Comparison of ENCODE assay signal across 11 mouse cellular contexts in genomic region chr6:112255388-112256225, GRCm38 (mm10). TPM values are rescaled to one million over a fixed set of nuclear protein-coding genes. Genes with fewer than 3 reads are reported as not detected.
DNase-seq lines count a peak whose midpoint lies in the region; ATAC-seq and TF ChIP-seq lines count a peak whose summit lies in the region.
"Had no signal": no experiment of that assay in that cellular context is flagged by ENCODE, and none has a peak within 500 bp of the region (broad histone marks: within the 10 kb centered on the region; RNA-seq: fewer than 3 reads in every experiment).

No protein-coding gene starts in this region.

- H3K4me3 ChIP-seq in lung, embryonic 16.5 days (ENCODE audit: low read length) = no peak overlapping the region
- no peak overlapping the region for H3K4me3 ChIP-seq in limb, embryonic 14.5 days (replicated peaks; ENCODE audit: low read length)
- H3K4me3 ChIP-seq: limb, embryonic 12.5 days had no signal

- no peaks in the 10 kb centered on the region for H3K36me3 ChIP-seq in lung, embryonic 16.5 days (ENCODE audit: control insufficient read depth, insufficient read depth, low read length)
- no peaks in the 10 kb centered on the region for H3K36me3 ChIP-seq in limb, embryonic 14.5 days (ENCODE audit: control insufficient read depth, insufficient read depth, low read length)
- H3K36me3 ChIP-seq: limb, embryonic 12.5 days had no signal

- no peak overlapping the region for H3K4me2 ChIP-seq in lung, embryonic 16.5 days (ENCODE audit: low read depth, low read length)
- no peak overlapping the region for H3K4me2 ChIP-seq in limb, embryonic 14.5 days (replicated peaks; ENCODE audit: low read depth, low read length, severe bottlenecking)
- H3K4me2 ChIP-seq: limb, embryonic 12.5 days had no signal

- intact Hi-C loops in heart, postnatal 36 days (cut with DNase I) = no loop called here

- no peak overlapping the region for H3K9ac ChIP-seq in lung, embryonic 16.5 days (ENCODE audit: low read length)
- no peak overlapping the region for H3K9ac ChIP-seq in limb, embryonic 14.5 days (ENCODE audit: low read depth, low read length, severe bottlenecking)
- H3K9ac ChIP-seq: limb, embryonic 12.5 days had no signal

- WGBS in lung, embryonic 16.5 days = 51% methylated on average over 11 of the region's 11 CpGs
- 67% methylated on average over 11 of the region's 11 CpGs for WGBS in limb, embryonic 14.5 days

- TF ChIP-seq POLR2A in limb, embryonic 14.5 days (IDR thresholded peaks at IDR 0.05; ENCODE audit: borderline replicate concordance, extremely low read depth, insufficient read depth, insufficient read length) = no peak

- H3K27me3 ChIP-seq in lung, embryonic 16.5 days (ENCODE audit: control insufficient read depth, insufficient read depth, low read depth, low read length) = no peaks in the 10 kb centered on the region
- no peaks in the 10 kb centered on the region for H3K27me3 ChIP-seq in limb, embryonic 14.5 days (ENCODE audit: control insufficient read depth, insufficient read depth, low read length)
- H3K27me3 ChIP-seq: limb, embryonic 12.5 days had no signal

- peak; percentile 19 for DNase-seq in adrenal gland, adult 8-10 months
- DNase-seq in adrenal gland, postnatal 4 days (ENCODE audit: low spot score in 2 of 2) = no peak
- DNase-seq in heart, postnatal 4 days = peak; percentile 39
- no peak for DNase-seq in heart, postnatal 36 days
- no peak for DNase-seq in lung, postnatal 14 days
- DNase-seq in limb, embryonic 14.5 days (ENCODE audit: low spot score) = peak; percentile 51
- DNase-seq in embryo, embryonic 11 days = no peak

- H3K27ac ChIP-seq in lung, embryonic 16.5 days (ENCODE audit: low read length) = no peak overlapping the region
- no peak overlapping the region for H3K27ac ChIP-seq in limb, embryonic 14.5 days (replicated peaks; ENCODE audit: low read depth, low read length)
- H3K27ac ChIP-seq: limb, embryonic 12.5 days; macrophage had no signal

- no peaks in the 10 kb centered on the region for H3K9me3 ChIP-seq in lung, embryonic 16.5 days (ENCODE audit: control insufficient read depth, low read length)
- no peaks in the 10 kb centered on the region for H3K9me3 ChIP-seq in limb, embryonic 14.5 days (ENCODE audit: control insufficient read depth, low read length)
- H3K9me3 ChIP-seq: limb, embryonic 12.5 days had no signal

- ATAC-seq in lung, embryonic 16.5 days (ENCODE audit: low read depth) = 0 out of 2 replicates have a peak, but pooled peaks have one; percentile 34
- ATAC-seq in limb, embryonic 14.5 days (ENCODE audit: low FRiP score, low read depth) = peak; percentile 53; the same call in 1 of the 2 replicates
- ATAC-seq: hindbrain, embryonic 16.5 days had no signal

- H3K4me1 ChIP-seq in lung, embryonic 16.5 days (replicated peaks; ENCODE audit: control insufficient read depth, insufficient read depth, low read length) = peaks cover 3% of the 10 kb centered on the region; the same call in 1 of the 2 replicates
- H3K4me1 ChIP-seq in limb, embryonic 14.5 days (ENCODE audit: control insufficient read depth, insufficient read depth, low read length) = no peaks in the 10 kb centered on the region
- H3K4me1 ChIP-seq: limb, embryonic 12.5 days had no signal

RNA-seq across cellular contexts. Expression of gene Lmcd1, which starts 18.0 kb away (rescaled TPM):
- total RNA-seq in adrenal gland, adult 8-10 months (2022) = 10 to 100 TPM in 3 of 4 experiments, 1 to 10 TPM in 1; 6.2 to 13.3 (median 10.2) TPM
- total RNA-seq in adrenal gland, postnatal 4 days (2021) = 10 to 100 TPM; 12.1 to 15.9 TPM
- 10 to 100 TPM; 55.0 to 63.0 TPM for total RNA-seq in heart, postnatal 4 days (2021)
- total RNA-seq in heart, postnatal 36 days (2021) = 10 to 100 TPM; 39.9 to 42.3 TPM
- polyA plus RNA-seq in lung, embryonic 16.5 days (2015; fragmentation: Nextera tagmentation; extraction: Ambion mirVana) = 33.3 and 33.4 TPM in 2 replicates
- 22.9 and 24.6 TPM in 2 replicates for polyA plus RNA-seq in limb, embryonic 14.5 days (2012; rRNA removed)
- 32.1 and 37.4 TPM in 2 replicates for polyA plus RNA-seq in limb, embryonic 14.5 days (2014; fragmentation: Nextera tagmentation; extraction: Ambion mirVana)
- polyA plus RNA-seq: macrophage had no signal

Comparison
In these comparisons a context has a peak if more than half of its experiments do, and no peak if none do; other contexts are left out.
1. DNase-seq: peak in adrenal gland, adult 8-10 months (single experiment), heart, postnatal 4 days (single experiment) and limb, embryonic 14.5 days (single experiment); none in adrenal gland, postnatal 4 days (0 of 2), heart, postnatal 36 days (0 of 2), lung, postnatal 14 days (single experiment) and embryo, embryonic 11 days (single experiment).